Mouse (Mus musculus): ENCODE measurements around the gene Psors1c2. TPM values are rescaled to one million over a fixed set of nuclear protein-coding genes. Genes with fewer than 3 reads are reported as not detected.

The Psors1c2 gene
- polyA plus RNA-seq, 1 experiment, result 0.08 TPM

DNA sequence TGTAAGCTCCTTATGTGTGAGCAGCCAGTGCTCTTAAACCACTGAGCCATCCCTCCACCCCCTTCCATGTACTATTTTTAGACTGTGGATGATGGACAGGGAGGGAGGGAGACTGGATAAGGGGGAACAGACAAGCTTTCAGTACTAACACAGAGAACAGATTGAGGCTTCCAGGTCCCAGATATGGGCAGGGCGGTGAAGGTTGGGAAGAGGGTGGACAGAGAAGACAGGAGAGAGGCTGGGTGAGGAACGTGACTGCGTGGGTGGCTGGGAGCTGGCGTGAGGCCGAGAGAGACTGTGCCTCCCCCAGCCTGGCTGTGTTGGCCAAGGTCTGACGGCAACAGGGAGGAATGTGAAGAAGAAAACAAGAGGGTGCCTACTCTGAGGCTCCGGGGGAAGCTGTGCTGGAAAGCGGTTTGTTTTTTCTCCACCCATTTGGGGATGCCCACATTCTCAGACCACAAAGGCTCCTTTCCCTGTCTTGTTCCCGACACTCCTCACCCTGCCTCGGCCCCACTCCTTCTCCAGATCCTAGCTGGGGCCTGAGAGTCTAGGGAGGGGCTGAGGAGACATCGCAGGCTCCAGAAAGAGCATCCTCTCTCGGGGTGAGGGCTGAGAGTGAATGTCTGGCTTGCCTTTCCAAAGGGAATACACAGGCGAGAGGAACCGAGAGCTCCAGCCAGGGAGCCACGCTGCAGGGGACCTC lies 16.6 kb downstream of the Psors1c2 start:
- Histone ChIP-seq H3K4me3 (ENCODE audit: insufficient read depth, poor library complexity, severe bottlenecking) (peak overlapping the region; percentile 15), H3ac (ENCODE audit: control insufficient read depth, insufficient read length, low read depth) (peak overlapping the region; percentile 42), H3K79me3 (ENCODE audit: low read depth) (no peaks in the 10 kb centered on the region), H3K36me3 (ENCODE audit: control insufficient read depth, insufficient read depth) (no peaks in the 10 kb centered on the region), H3K79me2 (ENCODE audit: control insufficient read depth, insufficient read depth) (no peaks in the 10 kb centered on the region), H3K27me3 (ENCODE audit: control insufficient read depth, insufficient read depth, insufficient read length) (no peaks in the 10 kb centered on the region)
- TF ChIP-seq MYOD1 (IDR thresholded peaks at IDR 0.05; ENCODE audit: control insufficient read depth, insufficient read length, low read depth) (peak; percentile 2), MAX (IDR thresholded peaks at IDR 0.05) (no peak), USF1 (IDR thresholded peaks at IDR 0.05; ENCODE audit: low read depth) (peak; percentile 40), CEBPB (IDR thresholded peaks at IDR 0.05; ENCODE audit: low read depth) (peak; percentile 9), MYOG (IDR thresholded peaks at IDR 0.05; ENCODE audit: control insufficient read depth, extremely low read depth, insufficient read length) (no peak)

- peak overlapping the region; percentile 15 for H3K4me3 ChIP-seq (ENCODE audit: insufficient read depth, poor library complexity, severe bottlenecking)
- H3K36me3 ChIP-seq (ENCODE audit: control insufficient read depth, insufficient read depth), result no peaks in the 10 kb centered on the region
- H3K27me3 ChIP-seq (ENCODE audit: control insufficient read depth, insufficient read depth, insufficient read length), result no peaks in the 10 kb centered on the region
- no peaks in the 10 kb centered on the region for H3K79me3 ChIP-seq (ENCODE audit: low read depth)
- no peaks in the 10 kb centered on the region for H3K79me2 ChIP-seq (ENCODE audit: control insufficient read depth, insufficient read depth)
- TF ChIP-seq FOSL1 (IDR thresholded peaks at IDR 0.05; ENCODE audit: insufficient read depth, low read length, poor library complexity, severe bottlenecking) (no peak), MAX (IDR thresholded peaks at IDR 0.05) (no peak), MYOG (IDR thresholded peaks at IDR 0.05; ENCODE audit: control insufficient read depth, extremely low read depth, insufficient read length) (no peak), CTCF (IDR thresholded peaks at IDR 0.05; ENCODE audit: control insufficient read depth, insufficient read depth, insufficient read length) (no peak), MYOD1 (IDR thresholded peaks at IDR 0.05; ENCODE audit: control insufficient read depth, insufficient read length, low read depth) (no peak), USF1 (IDR thresholded peaks at IDR 0.05; ENCODE audit: low read depth) (no peak), CEBPB (IDR thresholded peaks at IDR 0.05; ENCODE audit: low read depth) (no peak)
- H3ac ChIP-seq (ENCODE audit: control insufficient read depth, insufficient read length, low read depth), result peak overlapping the region; percentile 42
These were observed 17.1 kb downstream of the Psors1c2 start for GRCm38 (mm10) chr17:35550143-35550494.

DNA sequence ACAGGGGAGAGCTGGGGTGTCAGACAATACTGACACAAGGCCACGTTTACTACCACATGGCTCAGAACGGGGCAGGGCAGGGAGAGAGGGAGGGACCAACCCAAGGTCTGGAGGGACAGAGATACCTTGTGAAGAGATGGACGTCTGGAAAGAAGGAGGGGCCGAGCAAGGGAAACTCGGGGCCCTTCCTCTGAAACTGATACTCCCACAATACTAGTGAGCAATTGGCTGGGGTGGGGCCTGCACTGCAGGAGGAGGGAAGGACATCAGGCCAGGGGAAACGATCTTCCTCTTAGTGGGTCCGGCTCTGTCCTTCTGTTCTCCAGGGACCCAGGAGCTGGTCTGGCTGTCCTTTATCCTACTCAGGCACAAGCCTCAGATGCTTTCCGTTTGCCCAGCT lies 17.9 kb downstream of the Psors1c2 start:
- TF ChIP-seq USF1 (IDR thresholded peaks at IDR 0.05; ENCODE audit: low read depth) (no peak), MAX (IDR thresholded peaks at IDR 0.05) (peak; percentile 35), CTCF (IDR thresholded peaks at IDR 0.05; ENCODE audit: control insufficient read depth, insufficient read depth, insufficient read length) (no peak), MYOD1 (IDR thresholded peaks at IDR 0.05; ENCODE audit: control insufficient read depth, insufficient read length, low read depth) (no peak), MYOG (IDR thresholded peaks at IDR 0.05; ENCODE audit: control insufficient read depth, extremely low read depth, insufficient read length) (no peak), CEBPB (IDR thresholded peaks at IDR 0.05; ENCODE audit: low read depth) (no peak), FOSL1 (IDR thresholded peaks at IDR 0.05; ENCODE audit: insufficient read depth, low read length, poor library complexity, severe bottlenecking) (no peak)
- Histone ChIP-seq H3ac (ENCODE audit: control insufficient read depth, insufficient read length, low read depth) (peak overlapping the region; percentile 4), H3K27me3 (ENCODE audit: control insufficient read depth, insufficient read depth, insufficient read length) (no peaks in the 10 kb centered on the region)

GRCm38 (mm10) chr17:35551881-35552414 lies 18.9 kb downstream of the Psors1c2 start, which contains the start of gene Cdsn:
Gene Cdsn, plus strand, starts transcription at chr17:35552128.
- no peak within 1 kb of the TSS for H3K4me3 ChIP-seq (ENCODE audit: insufficient read depth, poor library complexity, severe bottlenecking)
- H3K79me2 ChIP-seq (ENCODE audit: control insufficient read depth, insufficient read depth), result no peaks in the 10 kb centered on the region
- H3K79me3 ChIP-seq (ENCODE audit: low read depth), result no peaks in the 10 kb centered on the region
- H3K36me3 ChIP-seq (ENCODE audit: control insufficient read depth, insufficient read depth), result no peaks in the 10 kb centered on the region
- TF ChIP-seq CTCF (IDR thresholded peaks at IDR 0.05; ENCODE audit: control insufficient read depth, insufficient read depth, insufficient read length) (no peak), CEBPB (IDR thresholded peaks at IDR 0.05; ENCODE audit: low read depth) (no peak), MAX (IDR thresholded peaks at IDR 0.05) (no peak), USF1 (IDR thresholded peaks at IDR 0.05; ENCODE audit: low read depth) (no peak), MYOD1 (IDR thresholded peaks at IDR 0.05; ENCODE audit: control insufficient read depth, insufficient read length, low read depth) (no peak), MYOG (IDR thresholded peaks at IDR 0.05; ENCODE audit: control insufficient read depth, extremely low read depth, insufficient read length) (no peak), FOSL1 (IDR thresholded peaks at IDR 0.05; ENCODE audit: insufficient read depth, low read length, poor library complexity, severe bottlenecking) (no peak)
- H3K27me3 ChIP-seq (ENCODE audit: control insufficient read depth, insufficient read depth, insufficient read length), result no peaks in the 10 kb centered on the region
- H3ac ChIP-seq (ENCODE audit: control insufficient read depth, insufficient read length, low read depth), result peak within 1 kb of the TSS; percentile 15

More for the DNA sequence above, 17.9 kb downstream of the Psors1c2 start:
- H3K4me3 ChIP-seq (ENCODE audit: insufficient read depth, poor library complexity, severe bottlenecking), result no peak overlapping the region
- no peaks in the 10 kb centered on the region for H3K36me3 ChIP-seq (ENCODE audit: control insufficient read depth, insufficient read depth)
- no peaks in the 10 kb centered on the region for H3K79me3 ChIP-seq (ENCODE audit: low read depth)
- no peaks in the 10 kb centered on the region for H3K79me2 ChIP-seq (ENCODE audit: control insufficient read depth, insufficient read depth)

GRCm38 (mm10) chr17:35554321-35554720 lies 21.3 kb downstream of the Psors1c2 start:
- no peak overlapping the region for H3K4me3 ChIP-seq (ENCODE audit: insufficient read depth, poor library complexity, severe bottlenecking)
- H3K79me2 ChIP-seq (ENCODE audit: control insufficient read depth, insufficient read depth), result no peaks in the 10 kb centered on the region
- H3ac ChIP-seq (ENCODE audit: control insufficient read depth, insufficient read length, low read depth), result no peak overlapping the region
- no peaks in the 10 kb centered on the region for H3K36me3 ChIP-seq (ENCODE audit: control insufficient read depth, insufficient read depth)
- H3K79me3 ChIP-seq (ENCODE audit: low read depth), result no peaks in the 10 kb centered on the region
- no peak for TF ChIP-seq FOSL1 (IDR thresholded peaks at IDR 0.05; ENCODE audit: insufficient read depth, low read length, poor library complexity, severe bottlenecking)
- no peak for TF ChIP-seq MYOG (IDR thresholded peaks at IDR 0.05; ENCODE audit: control insufficient read depth, extremely low read depth, insufficient read length)
- no peak for TF ChIP-seq CEBPB (IDR thresholded peaks at IDR 0.05; ENCODE audit: low read depth)
- no peak for TF ChIP-seq MYOD1 (IDR thresholded peaks at IDR 0.05; ENCODE audit: control insufficient read depth, insufficient read length, low read depth)
- no peak for TF ChIP-seq CTCF (IDR thresholded peaks at IDR 0.05; ENCODE audit: control insufficient read depth, insufficient read depth, insufficient read length)
- no peak for TF ChIP-seq MAX (IDR thresholded peaks at IDR 0.05)
- no peak for TF ChIP-seq USF1 (IDR thresholded peaks at IDR 0.05; ENCODE audit: low read depth)
- no peaks in the 10 kb centered on the region for H3K27me3 ChIP-seq (ENCODE audit: control insufficient read depth, insufficient read depth, insufficient read length)
